Mouse (Mus musculus): ENCODE results near the gene Trpv6. TPM values are rescaled to one million over a fixed set of nuclear protein-coding genes. Genes with fewer than 3 reads are reported as not detected.

The Trpv6 gene
- 0.55 and 1.2 TPM in 2 replicates for polyA plus RNA-seq (2016; fragmentation: Nextera tagmentation; extraction: Ambion mirVana)

DNA sequence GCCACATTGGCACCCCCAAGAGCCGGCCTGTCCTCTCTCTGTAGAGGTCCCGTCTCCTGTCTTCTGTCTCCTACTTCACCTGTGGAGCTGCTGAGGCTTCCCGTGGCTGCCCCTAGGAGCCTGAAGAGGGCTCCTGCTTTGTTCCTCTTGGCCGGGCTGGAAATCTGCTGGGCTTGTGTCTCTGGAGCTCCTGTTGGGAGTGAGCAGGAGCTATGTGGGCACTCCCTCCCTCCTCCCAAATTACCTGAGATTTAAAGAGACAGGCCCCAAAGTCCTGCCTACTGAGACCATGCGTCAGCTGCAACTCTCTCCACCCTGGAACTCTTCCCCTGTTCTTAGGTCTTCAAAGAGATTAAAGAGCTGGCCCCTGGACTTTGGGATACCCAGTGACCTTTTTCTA, at the start of gene Trpv6:
TSS of gene Trpv6 (minus strand) at position 228 of the 400 bp plus-strand sequence.
- H3K4me2 ChIP-seq (replicated peaks): no peak within 1 kb of the TSS; the same call in 1 of the 2 replicates
- H3K4me3 ChIP-seq: no peak within 1 kb of the TSS
- H3K27ac ChIP-seq: no peak within 1 kb of the TSS
- H3K4me1 ChIP-seq: no peaks in the 10 kb centered on the region
- no peaks in the 10 kb centered on the region for H3K9me3 ChIP-seq
- H3K27me3 ChIP-seq: no peaks in the 10 kb centered on the region
- 12% methylated on average over 5 of the region's 5 CpGs for WGBS
- no peak for ATAC-seq (ENCODE audit: insufficient number of reproducible peaks, insufficient read depth, low FRiP score, low TSS enrichment)
- no peaks in the 10 kb centered on the region for H3K36me3 ChIP-seq
- no peak within 1 kb of the TSS for H3K9ac ChIP-seq

DNA sequence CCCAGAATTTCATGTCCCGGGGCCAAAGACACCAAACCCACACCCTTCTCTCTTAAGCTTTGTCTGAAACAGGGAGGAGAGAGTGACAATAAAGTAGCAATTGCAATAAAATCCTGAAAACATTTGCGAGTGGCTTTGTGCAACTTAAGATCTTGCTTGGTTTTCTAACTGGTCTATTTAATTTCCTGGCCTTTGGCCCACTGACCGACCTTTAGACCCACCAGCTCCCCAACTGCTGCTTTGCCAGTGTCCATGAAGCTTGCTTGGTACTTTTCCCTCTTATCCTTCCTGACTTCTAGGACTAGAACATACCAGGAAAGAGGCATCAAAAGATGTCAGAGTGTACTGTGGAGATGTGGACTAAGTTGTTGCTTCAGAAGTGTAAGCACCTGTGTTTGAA, 49.4 kb upstream of the Trpv6 start:
- Histone ChIP-seq H3K9me3 (no peaks in the 10 kb centered on the region), H3K9ac (no peak overlapping the region), H3K27me3 (no peaks in the 10 kb centered on the region), H3K4me2 (replicated peaks) (no peak overlapping the region), H3K36me3 (no peaks in the 10 kb centered on the region), H3K4me1 (no peaks in the 10 kb centered on the region), H3K4me3 (no peak overlapping the region), H3K27ac (no peak overlapping the region)
- WGBS: 86% methylated on average over 3 of the region's 3 CpGs
- no peak for ATAC-seq (ENCODE audit: insufficient number of reproducible peaks, insufficient read depth, low FRiP score, low TSS enrichment)

DNA sequence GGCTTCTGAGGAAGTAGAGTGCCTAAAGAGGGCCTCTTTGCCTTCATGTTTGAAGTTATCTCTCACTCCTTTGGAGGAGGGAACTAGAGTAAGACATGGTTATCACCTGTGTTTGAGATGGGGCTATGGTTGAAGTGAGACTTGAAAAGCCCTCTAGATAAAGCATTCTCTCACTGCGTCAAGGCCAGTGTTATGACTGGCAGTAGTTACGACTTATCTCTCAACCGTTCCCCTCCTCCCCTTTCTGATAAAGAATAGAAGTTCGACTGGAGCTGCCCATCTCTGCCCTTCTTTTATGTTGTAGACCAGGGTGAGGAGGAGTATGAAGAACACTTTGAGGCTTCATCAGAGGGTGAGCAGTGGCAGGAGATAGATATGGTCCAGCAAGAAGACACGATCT, 48.7 kb upstream of the Trpv6 start:
- Histone ChIP-seq H3K4me3 (no peak overlapping the region), H3K27me3 (no peaks in the 10 kb centered on the region), H3K4me2 (replicated peaks) (no peak overlapping the region), H3K36me3 (no peaks in the 10 kb centered on the region), H3K9ac (no peak overlapping the region), H3K4me1 (no peaks in the 10 kb centered on the region), H3K9me3 (no peaks in the 10 kb centered on the region), H3K27ac (no peak overlapping the region)
- WGBS: 93% methylated on average over 5 of the region's 5 CpGs
- ATAC-seq (ENCODE audit: insufficient number of reproducible peaks, insufficient read depth, low FRiP score, low TSS enrichment): no peak

DNA sequence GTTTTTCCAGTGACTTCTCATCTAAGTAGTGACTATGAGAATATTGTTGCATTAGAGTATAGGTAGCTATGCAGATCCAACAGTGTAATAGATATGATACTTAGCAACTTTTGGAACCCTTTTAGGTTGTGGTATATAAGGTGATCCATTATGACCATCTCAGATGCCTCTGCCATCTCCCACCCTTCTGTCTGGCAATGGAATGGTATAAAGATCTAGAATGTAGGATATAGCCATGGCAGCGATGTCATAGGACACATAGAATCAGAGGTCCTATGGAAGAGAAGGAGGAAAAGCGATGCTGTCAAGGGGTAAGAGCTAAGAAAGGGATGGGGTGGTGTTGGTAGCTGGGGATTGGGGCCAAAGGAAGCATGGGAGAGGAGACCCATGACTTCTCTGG, 47.9 kb upstream of the Trpv6 start, which contains the start of gene Llcfc1:
TSS of gene Llcfc1 (plus strand) at position 301 of the 400 bp plus-strand sequence.
- H3K4me1 ChIP-seq: no peaks in the 10 kb centered on the region
- WGBS: 90% methylated on average over 2 of the region's 2 CpGs
- no peak within 1 kb of the TSS for H3K9ac ChIP-seq
- no peak within 1 kb of the TSS for H3K27ac ChIP-seq
- no peak within 1 kb of the TSS for H3K4me2 ChIP-seq (replicated peaks)
- H3K27me3 ChIP-seq: no peaks in the 10 kb centered on the region
- no peak for ATAC-seq (ENCODE audit: insufficient number of reproducible peaks, insufficient read depth, low FRiP score, low TSS enrichment)
- no peaks in the 10 kb centered on the region for H3K9me3 ChIP-seq
- H3K4me3 ChIP-seq: no peak within 1 kb of the TSS
- H3K36me3 ChIP-seq: no peaks in the 10 kb centered on the region

DNA sequence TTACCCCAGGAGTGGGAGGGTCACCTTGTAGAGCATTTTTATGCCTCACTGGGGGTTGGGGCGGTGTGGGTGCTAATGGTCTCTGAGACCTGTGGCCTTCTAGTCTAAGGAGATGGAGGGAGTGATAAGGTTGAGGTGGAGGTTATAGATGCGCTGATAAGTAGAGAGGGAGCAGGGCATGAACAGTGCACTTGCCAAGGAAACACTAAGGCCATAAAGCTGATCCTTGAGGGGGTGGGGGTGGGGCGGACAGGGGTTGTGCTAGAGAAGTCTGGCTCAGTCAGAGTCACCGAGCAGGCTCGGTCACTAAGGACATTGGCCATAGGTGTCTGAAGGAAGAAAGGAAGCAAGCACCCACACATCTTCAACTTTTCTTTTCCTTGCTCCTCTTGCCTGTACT, 45.5 kb upstream of the Trpv6 start:
- Histone ChIP-seq H3K36me3 (no peaks in the 10 kb centered on the region), H3K4me2 (replicated peaks) (no peak overlapping the region), H3K9ac (no peak overlapping the region), H3K4me1 (no peaks in the 10 kb centered on the region), H3K4me3 (no peak overlapping the region), H3K27ac (no peak overlapping the region), H3K27me3 (no peaks in the 10 kb centered on the region), H3K9me3 (no peaks in the 10 kb centered on the region)
- WGBS: 86% methylated on average over 5 of the region's 5 CpGs
- ATAC-seq (ENCODE audit: insufficient number of reproducible peaks, insufficient read depth, low FRiP score, low TSS enrichment): no peak

DNA sequence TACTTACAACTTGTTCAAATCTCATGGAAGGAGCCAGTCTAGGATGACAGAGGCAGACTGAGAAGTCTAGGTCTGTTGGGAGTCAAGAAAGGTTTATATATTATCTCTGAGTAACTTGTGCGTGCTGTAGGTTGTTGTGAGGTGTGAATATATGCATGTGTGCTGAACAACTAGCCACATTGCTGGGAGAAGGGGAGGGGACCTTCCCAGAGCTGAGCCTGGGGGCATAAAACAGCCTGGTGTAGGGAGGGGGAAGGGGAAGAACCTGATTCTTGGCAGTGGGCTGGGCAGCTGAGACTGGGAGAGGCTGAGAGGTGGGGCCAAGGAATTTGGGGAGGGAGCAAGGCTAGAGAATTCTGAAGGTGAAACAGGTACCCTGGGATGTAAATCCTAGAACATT, 44.5 kb upstream of the Trpv6 start, which contains the start of gene Trpv5:
TSS of gene Trpv5 (minus strand) at position 101 of the 400 bp plus-strand sequence.
- WGBS: 72% methylated on average over 1 of the region's 1 CpGs
- Histone ChIP-seq H3K9me3 (no peaks in the 10 kb centered on the region), H3K27me3 (no peaks in the 10 kb centered on the region), H3K4me2 (replicated peaks) (no peak within 1 kb of the TSS), H3K9ac (no peak within 1 kb of the TSS), H3K27ac (no peak within 1 kb of the TSS), H3K4me3 (no peak within 1 kb of the TSS), H3K36me3 (no peaks in the 10 kb centered on the region), H3K4me1 (no peaks in the 10 kb centered on the region)
- ATAC-seq (ENCODE audit: insufficient number of reproducible peaks, insufficient read depth, low FRiP score, low TSS enrichment): no peak

DNA sequence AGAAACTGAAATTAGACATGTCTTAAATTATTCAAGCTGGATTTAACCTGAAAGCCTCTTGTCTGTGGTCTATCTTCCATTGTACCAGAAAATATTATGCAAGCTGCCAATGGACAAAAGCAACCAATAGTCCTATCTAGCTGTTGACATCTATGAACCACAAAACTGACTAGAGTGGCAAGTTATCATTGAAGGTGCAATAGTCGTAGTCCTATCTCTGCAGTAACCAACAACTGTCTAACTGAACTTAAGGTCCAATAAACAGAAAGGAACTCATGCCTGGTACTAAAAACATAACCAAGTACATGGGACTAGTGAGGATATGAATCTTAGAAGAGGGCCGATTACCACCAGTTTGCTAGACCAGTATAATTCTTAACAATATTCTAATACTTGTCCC, 40.3 kb upstream of the Trpv6 start:
- H3K36me3 ChIP-seq: no peaks in the 10 kb centered on the region
- no peak overlapping the region for H3K27ac ChIP-seq
- no peak overlapping the region for H3K4me2 ChIP-seq (replicated peaks)
- no peak for ATAC-seq (ENCODE audit: insufficient number of reproducible peaks, insufficient read depth, low FRiP score, low TSS enrichment)
- no peak overlapping the region for H3K9ac ChIP-seq
- H3K27me3 ChIP-seq: no peaks in the 10 kb centered on the region
- no peaks in the 10 kb centered on the region for H3K9me3 ChIP-seq
- WGBS: 89% methylated on average over 2 of the region's 2 CpGs
- no peaks in the 10 kb centered on the region for H3K4me1 ChIP-seq
- no peak overlapping the region for H3K4me3 ChIP-seq

DNA sequence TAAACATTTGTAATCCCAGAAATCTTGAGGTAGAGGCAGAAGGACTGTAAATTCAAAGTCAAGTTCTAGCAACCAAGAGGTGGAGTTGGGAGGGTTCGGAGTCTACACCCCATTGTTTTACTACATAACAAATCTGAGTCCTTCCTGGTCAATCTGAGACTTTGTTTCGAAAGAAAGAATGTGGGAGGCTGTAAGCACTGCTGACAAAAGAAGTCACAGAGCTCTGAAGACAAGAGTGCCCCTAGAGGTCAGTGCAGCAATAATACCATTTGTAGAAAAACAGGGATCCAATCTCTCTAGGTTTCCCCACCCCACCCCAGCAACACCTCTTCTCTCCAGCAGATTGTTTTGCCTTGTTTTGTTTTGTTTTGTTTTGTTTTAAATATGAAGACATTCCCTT, 26.1 kb upstream of the Trpv6 start:
- 38% methylated on average over 2 of the region's 2 CpGs for whole genome bisulfite sequencing
- no peaks in the 10 kb centered on the region for H3K27me3 ChIP-seq
- H3K36me3 ChIP-seq: no peaks in the 10 kb centered on the region
- no peak overlapping the region for H3K4me2 ChIP-seq (replicated peaks)
- no peaks in the 10 kb centered on the region for H3K9me3 ChIP-seq
- H3K4me1 ChIP-seq: no peaks in the 10 kb centered on the region
- no peak overlapping the region for H3K9ac ChIP-seq
- no peak overlapping the region for H3K4me3 ChIP-seq
- no peak overlapping the region for H3K27ac ChIP-seq
- no peak for ATAC-seq (ENCODE audit: insufficient number of reproducible peaks, insufficient read depth, low FRiP score, low TSS enrichment)

DNA sequence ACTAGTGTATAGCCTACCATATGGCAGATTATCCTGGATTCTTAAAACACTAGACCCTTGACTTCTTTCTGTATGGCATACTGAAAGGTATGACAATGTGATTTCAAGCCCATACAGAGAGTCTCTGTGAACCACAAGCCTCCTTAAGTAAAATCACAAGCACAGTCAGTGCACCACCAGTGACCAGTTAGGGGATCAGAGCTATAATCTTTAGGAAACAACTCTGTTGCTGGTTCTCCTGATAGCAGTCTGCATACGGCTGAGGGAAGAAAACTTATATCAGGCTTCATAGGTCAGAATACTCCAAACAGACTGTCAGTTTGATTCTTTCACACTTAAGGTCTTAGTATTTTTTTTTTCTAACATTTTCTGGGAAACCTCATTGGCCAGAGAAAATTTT, 22.3 kb upstream of the Trpv6 start:
- Histone ChIP-seq H3K27ac (no peak overlapping the region), H3K4me1 (no peaks in the 10 kb centered on the region), H3K9me3 (no peaks in the 10 kb centered on the region), H3K27me3 (no peaks in the 10 kb centered on the region), H3K9ac (no peak overlapping the region), H3K36me3 (no peaks in the 10 kb centered on the region), H3K4me2 (replicated peaks) (no peak overlapping the region), H3K4me3 (no peak overlapping the region)
- 83% methylated on average over 1 of the region's 1 CpGs for WGBS
- ATAC-seq (ENCODE audit: insufficient number of reproducible peaks, insufficient read depth, low FRiP score, low TSS enrichment): no peak

DNA sequence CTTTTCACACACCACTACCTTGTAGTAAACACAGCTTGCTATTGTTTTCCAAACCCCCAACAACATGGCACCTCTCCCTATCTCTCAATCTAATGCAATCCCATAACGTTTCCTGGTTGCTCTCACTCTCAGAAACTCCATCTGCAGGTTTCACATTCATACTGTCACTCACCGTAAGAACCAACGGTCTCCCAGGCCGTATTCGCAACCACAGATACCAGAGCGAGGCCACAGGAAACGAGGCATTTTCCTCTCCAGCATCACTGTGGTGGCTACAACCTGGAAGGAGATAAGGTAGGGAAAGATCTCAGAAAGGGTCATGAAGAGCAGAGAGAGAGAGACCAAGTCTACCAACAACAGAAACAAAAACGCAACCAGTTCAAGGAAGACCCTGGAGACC, 18.4 kb upstream of the Trpv6 start:
- no peaks in the 10 kb centered on the region for H3K36me3 ChIP-seq
- H3K27me3 ChIP-seq: no peaks in the 10 kb centered on the region
- 82% methylated on average over 8 of the region's 8 CpGs for WGBS
- H3K4me3 ChIP-seq: no peak overlapping the region
- no peak overlapping the region for H3K4me2 ChIP-seq (replicated peaks)
- no peak for ATAC-seq (ENCODE audit: insufficient number of reproducible peaks, insufficient read depth, low FRiP score, low TSS enrichment)
- no peaks in the 10 kb centered on the region for H3K4me1 ChIP-seq
- no peak overlapping the region for H3K9ac ChIP-seq
- no peaks in the 10 kb centered on the region for H3K9me3 ChIP-seq
- H3K27ac ChIP-seq: no peak overlapping the region

DNA sequence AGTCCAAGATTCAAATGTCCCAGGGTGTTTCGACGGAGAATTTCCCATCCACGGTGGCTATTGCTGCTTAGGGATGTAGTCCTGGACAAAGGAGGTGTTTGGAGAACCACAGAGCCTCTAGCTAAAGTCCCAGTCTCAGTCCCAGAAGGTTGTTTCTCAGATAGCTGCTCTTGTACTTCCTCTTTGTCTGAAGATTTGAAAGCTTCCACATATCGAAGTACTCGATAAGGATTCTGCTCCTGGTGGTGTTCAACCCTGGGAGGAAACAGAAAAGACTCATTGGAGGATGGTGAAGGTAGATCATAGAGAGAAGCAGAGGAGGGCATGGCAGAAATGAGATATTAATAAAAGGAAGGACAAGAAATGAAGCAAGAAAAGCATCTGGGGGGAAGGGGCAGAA, 17.0 kb upstream of the Trpv6 start:
- 93% methylated on average over 5 of the region's 5 CpGs for WGBS
- Histone ChIP-seq H3K27me3 (no peaks in the 10 kb centered on the region), H3K4me2 (replicated peaks) (no peak overlapping the region), H3K4me1 (no peaks in the 10 kb centered on the region), H3K9me3 (no peaks in the 10 kb centered on the region), H3K36me3 (no peaks in the 10 kb centered on the region), H3K9ac (no peak overlapping the region), H3K27ac (no peak overlapping the region), H3K4me3 (no peak overlapping the region)
- ATAC-seq (ENCODE audit: insufficient number of reproducible peaks, insufficient read depth, low FRiP score, low TSS enrichment): no peak

DNA sequence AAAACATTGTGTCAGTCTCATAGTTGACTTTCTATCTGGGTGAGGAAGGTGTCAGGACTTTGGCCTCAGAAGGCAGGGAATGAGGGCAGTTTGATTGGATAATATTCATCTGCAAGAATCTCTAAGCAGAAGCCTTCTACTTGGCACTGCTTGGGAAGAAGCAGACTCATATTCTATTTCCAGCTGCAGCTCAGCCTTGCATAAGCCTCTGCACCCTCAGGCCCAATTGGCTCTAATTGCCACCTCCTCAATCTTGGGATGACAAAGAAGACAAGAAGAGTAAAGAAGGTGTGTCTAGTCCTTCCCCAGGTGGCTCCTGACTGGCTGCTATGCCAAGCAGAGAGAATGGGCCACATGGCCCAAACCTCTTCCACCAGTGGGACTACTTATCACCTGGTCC, 10.5 kb upstream of the Trpv6 start:
- Histone ChIP-seq H3K27ac (no peak overlapping the region), H3K36me3 (no peaks in the 10 kb centered on the region), H3K4me2 (replicated peaks) (no peak overlapping the region)

DNA sequence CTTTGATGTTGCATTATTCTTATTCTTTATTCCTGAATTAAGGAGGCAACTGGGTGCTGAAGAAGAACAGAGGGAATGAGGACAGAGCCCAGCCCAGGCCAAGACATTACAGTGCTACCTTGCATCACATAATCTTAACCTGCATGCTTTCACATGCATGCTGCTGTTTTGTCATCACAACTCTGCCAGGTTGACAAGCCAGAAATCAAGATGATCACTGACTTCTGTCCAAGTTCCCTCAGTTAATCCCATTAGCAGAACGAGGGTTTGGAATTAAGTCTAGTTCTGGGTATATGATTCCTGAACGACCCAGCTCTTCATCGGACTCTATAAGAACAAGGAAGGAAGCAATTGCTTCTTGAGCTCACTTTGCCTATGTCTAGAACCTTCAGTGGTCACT, 10.0 kb upstream of the Trpv6 start:
- Histone ChIP-seq H3K4me3 (no peak overlapping the region), H3K9ac (no peak overlapping the region), H3K27ac (no peak overlapping the region), H3K4me2 (replicated peaks) (no peak overlapping the region), H3K27me3 (no peaks in the 10 kb centered on the region), H3K36me3 (no peaks in the 10 kb centered on the region), H3K4me1 (no peaks in the 10 kb centered on the region), H3K9me3 (no peaks in the 10 kb centered on the region)
- WGBS: 85% methylated on average over 3 of the region's 3 CpGs
- no peak for ATAC-seq (ENCODE audit: insufficient number of reproducible peaks, insufficient read depth, low FRiP score, low TSS enrichment)

More for the DNA sequence above, 10.5 kb upstream of the Trpv6 start:
- H3K27me3 ChIP-seq: no peaks in the 10 kb centered on the region
- no peak overlapping the region for H3K9ac ChIP-seq
- no peaks in the 10 kb centered on the region for H3K9me3 ChIP-seq
- no peak overlapping the region for H3K4me3 ChIP-seq
- no peak for ATAC-seq (ENCODE audit: insufficient number of reproducible peaks, insufficient read depth, low FRiP score, low TSS enrichment)
- no peaks in the 10 kb centered on the region for H3K4me1 ChIP-seq

Measured in embryonic facial prominence, embryonic 12.5 days (tissue).